Mouse (Mus musculus) ES-E14 (cell line): ENCODE measurements around the gene Lsm7. TPM values are rescaled to one million over a fixed set of nuclear protein-coding genes. Genes with fewer than 3 reads are reported as not detected.
"Not testable (repeated sequence)": the region's sequence is repeated elsewhere in the genome, so short reads cannot be mapped to it uniquely, and the experiment has no call there.

Experiments used
- DNase-seq: peaks from one replicate; pipeline ENCODE4 v3.0.0-alpha.2; 2013; ENCODE audit warnings: low read depth, low spot score
- H3K27ac ChIP-seq: 2 replicates; pipeline ENCODE4 v1.5.1; 2012; ENCODE audit warnings: low read depth, mild to moderate bottlenecking, low read length, moderate library complexity, mixed read lengths; ENCODE audit not compliant: poor library complexity, insufficient read depth, severe bottlenecking
- H3K36me3 ChIP-seq: 2 replicates; pipeline ENCODE4 v1.6.1; 2012; ENCODE audit warnings: mild to moderate bottlenecking, low read length, moderate library complexity, mixed read lengths; ENCODE audit not compliant: control insufficient read depth, poor library complexity, insufficient read depth, severe bottlenecking
- H3K4me1 ChIP-seq, 2 experiments: fragments of 150-350 bp in 1 of 2; sonication (generic) in 1 of 2; 2 replicates each; pipeline ENCODE4 v1.6.1; 2012; ENCODE audit warnings: low read length in 2 of 2, mild to moderate bottlenecking in 1 of 2, mixed read lengths in 1 of 2; ENCODE audit not compliant: control insufficient read depth in 2 of 2, insufficient read depth in 2 of 2, poor library complexity in 1 of 2
- H3K4me3 ChIP-seq, 2 experiments: fragments of 150-350 bp in 1 of 2; sonication (generic) in 1 of 2; 2 replicates each; pipeline ENCODE4 v1.5.1; 2012; ENCODE audit warnings: low read length in 2 of 2, low read depth in 1 of 2, mild to moderate bottlenecking in 1 of 2, mixed read lengths in 1 of 2; ENCODE audit not compliant: insufficient read depth in 1 of 2, poor library complexity in 1 of 2, severe bottlenecking in 1 of 2
- H3K9ac ChIP-seq: 2 replicates; pipeline ENCODE4 v1.6.1; 2012; ENCODE audit warnings: low read depth, mild to moderate bottlenecking, low read length, mixed read lengths; ENCODE audit not compliant: poor library complexity, insufficient read depth, severe bottlenecking
- H3K9me3 ChIP-seq: fragments of 150-350 bp; sonication (generic); 2 replicates; pipeline ENCODE4 v1.6.1; 2012; ENCODE audit warnings: low read depth, mild to moderate bottlenecking, low read length; ENCODE audit not compliant: control insufficient read depth, insufficient read depth
- CHD2 ChIP-seq: IDR thresholded peaks from 2 replicates; pipeline ENCODE4 v1.6.1; 2014; ENCODE audit warnings: mild to moderate bottlenecking, low read depth, low read length, inconsistent platforms
- HCFC1 ChIP-seq: IDR thresholded peaks from 2 replicates; pipeline ENCODE4 v1.6.1; 2012; ENCODE audit warnings: low read length, inconsistent platforms, borderline replicate concordance; ENCODE audit not compliant: insufficient read depth
- MAFK ChIP-seq: IDR thresholded peaks from 2 replicates; pipeline ENCODE4 v1.6.1; 2014; ENCODE audit warnings: mild to moderate bottlenecking, low read depth, low read length, inconsistent platforms; ENCODE audit not compliant: insufficient read depth
- ZC3H11A ChIP-seq: IDR thresholded peaks from 2 replicates; pipeline ENCODE4 v1.6.1; 2012; ENCODE audit warnings: low read depth, mild to moderate bottlenecking, inconsistent platforms, low read length, borderline replicate concordance
- ZNF384 ChIP-seq: IDR thresholded peaks from 2 replicates; pipeline ENCODE4 v1.6.1; 2012; ENCODE audit warnings: low read depth, low read length, inconsistent platforms
- in situ Hi-C, 2 experiments: fragments of 600-800 bp; cut with MboI; formaldehyde crosslinking; loops; one replicate each; pipeline ENCODE4 v1.15.1; 2025; ENCODE audit warnings: low sequenced_read_pairs in 2 of 2, inconsistent platforms in 1 of 2; ENCODE audit not compliant: unreplicated experiment in 2 of 2
- total RNA-seq: library from RNA; depleted of rRNA; stranded (reverse); fragments of 300-350 nt; gene quantifications from 2 replicates; pipeline ENCODE4 v1.2.3, GENCODE M21; 2012

Lsm7 gene
- total RNA-seq, 1 experiment = 385 TPM

- H3K36me3 ChIP-seq = no peaks in the 10 kb centered on the region
- no peak overlapping the region for H3K4me3 ChIP-seq
- no peaks in the 10 kb centered on the region for H3K9me3 ChIP-seq
- H3K4me1 ChIP-seq = peaks cover 0 to 3% of the 10 kb centered on the region in 2 experiments; a peak in 1 of 4 replicates
- no peak for DNase-seq
- in situ Hi-C loops = no loop called here
- no peak overlapping the region for H3K27ac ChIP-seq
- no peak for TF ChIP-seq CHD2
- TF ChIP-seq ZC3H11A = no peak
- no peak for TF ChIP-seq HCFC1
- TF ChIP-seq MAFK = no peak
- no peak for TF ChIP-seq ZNF384
- H3K9ac ChIP-seq = no peak overlapping the region
Observed at GRCm38 (mm10) chr10:80817164-80817563, 37.8 kb downstream of the Lsm7 start.

GRCm38 (mm10) chr10:80816303-80816702 is 38.7 kb downstream of the Lsm7 start:
- H3K4me1 ChIP-seq, H3K9ac ChIP-seq, H3K4me3 ChIP-seq, H3K9me3 ChIP-seq, H3K36me3 ChIP-seq, DNase-seq, in situ Hi-C loops, H3K27ac ChIP-seq: not testable (repeated sequence)

- Histone ChIP-seq H3K4me3 (no peak overlapping the region), H3K27ac (no peak overlapping the region), H3K36me3 (no peaks in the 10 kb centered on the region), H3K9ac (no peak overlapping the region), H3K9me3 (no peaks in the 10 kb centered on the region), H3K4me1 (peaks cover 0 to 6% of the 10 kb centered on the region in 2 experiments; a peak in 2 of 4 replicates)
- DNase-seq = no peak
- TF ChIP-seq CHD2 = no peak
- TF ChIP-seq ZNF384 = no peak
- TF ChIP-seq ZC3H11A = no peak
- no peak for TF ChIP-seq HCFC1
- no peak for TF ChIP-seq MAFK
- in situ Hi-C loops = no loop called here
Observed at GRCm38 (mm10) chr10:80814800-80815199, 40.2 kb downstream of the Lsm7 start.

DNA sequence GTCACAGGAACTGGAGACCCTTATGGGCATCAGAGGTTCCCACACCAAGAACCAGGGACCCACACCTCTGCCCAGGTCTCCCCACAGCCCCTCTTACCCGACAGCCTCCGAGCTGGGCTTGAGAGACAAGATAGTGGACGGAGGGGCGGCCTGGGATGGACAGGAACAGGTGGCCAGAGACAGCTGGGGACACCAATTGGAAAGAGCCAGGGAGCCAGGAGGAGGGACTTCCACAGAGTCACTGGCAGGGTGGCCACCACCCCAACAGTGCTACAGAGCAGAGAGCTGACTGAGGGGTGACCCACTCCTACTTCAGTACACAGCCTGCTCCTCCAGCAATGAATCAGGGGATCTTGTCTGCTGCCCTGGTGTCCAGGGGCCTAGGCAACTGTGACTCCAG is 41.6 kb downstream of the Lsm7 start, which contains the start of gene Jsrp1:
Jsrp1 (minus strand) TSS at position 133 of the 400 bp plus-strand sequence.
- H3K4me1 ChIP-seq = peaks cover 8 to 13% of the 10 kb centered on the region in 2 experiments; a peak in 3 of 4 replicates
- TF ChIP-seq ZNF384 (no peak), MAFK (no peak), HCFC1 (no peak), ZC3H11A (no peak), CHD2 (no peak)
- H3K4me3 ChIP-seq = no peak within 1 kb of the TSS
- H3K36me3 ChIP-seq = no peaks in the 10 kb centered on the region
- H3K27ac ChIP-seq = no peak within 1 kb of the TSS
- H3K9ac ChIP-seq = no peak within 1 kb of the TSS
- no peak for DNase-seq
- no peaks in the 10 kb centered on the region for H3K9me3 ChIP-seq
- in situ Hi-C loops = no loop called here

DNA sequence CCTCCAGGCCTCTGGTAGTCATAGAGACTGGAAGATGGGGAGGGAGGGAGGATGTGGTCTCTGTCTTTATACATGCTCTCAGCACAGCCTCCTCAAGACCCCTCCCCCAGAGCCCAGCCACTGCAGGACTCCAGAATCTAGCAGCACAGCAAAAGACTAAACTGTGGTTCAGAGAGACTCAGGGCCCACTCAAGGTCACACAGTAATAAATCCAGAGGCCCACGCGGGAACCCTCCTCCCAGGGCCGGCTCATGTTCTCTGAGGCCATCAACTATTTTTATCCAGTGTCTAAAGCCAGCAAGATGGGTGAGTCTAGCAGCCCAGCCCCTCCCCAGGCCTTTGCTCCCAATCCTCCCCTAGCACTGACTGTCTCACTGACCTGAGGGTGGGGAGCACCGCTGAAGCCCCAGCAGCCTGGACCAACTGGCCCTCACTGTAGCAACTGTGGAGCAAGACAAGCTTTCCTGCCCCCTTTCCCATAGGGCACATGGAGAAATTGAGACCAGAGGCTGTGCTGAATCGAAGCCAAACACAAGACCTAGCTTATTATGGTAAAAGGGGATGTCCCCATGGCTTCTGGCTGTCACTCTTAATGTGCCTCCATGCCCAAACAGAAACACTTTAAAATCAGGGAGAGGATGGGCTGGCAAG is 42.5 kb downstream of the Lsm7 start:
- Histone ChIP-seq H3K9me3 (no peaks in the 10 kb centered on the region), H3K27ac (no peak overlapping the region), H3K36me3 (no peaks in the 10 kb centered on the region), H3K4me3 (no peak overlapping the region), H3K9ac (no peak overlapping the region), H3K4me1 (peaks cover 10% of the 10 kb centered on the region in 2 experiments; a peak in 3 of 4 replicates)
- TF ChIP-seq CHD2 = no peak
- TF ChIP-seq MAFK = no peak
- TF ChIP-seq ZC3H11A = no peak
- no peak for TF ChIP-seq ZNF384
- no peak for TF ChIP-seq HCFC1
- in situ Hi-C loops = no loop called here
- no peak for DNase-seq
